Mouse (Mus musculus) 416B (cell line): ENCODE data around the gene Ablim2.

Source experiments
- DNase-seq: peaks from one replicate; pipeline ENCODE4 v3.0.0; 2011; ENCODE audit warnings: low read depth

Ablim2 gene

DNA sequence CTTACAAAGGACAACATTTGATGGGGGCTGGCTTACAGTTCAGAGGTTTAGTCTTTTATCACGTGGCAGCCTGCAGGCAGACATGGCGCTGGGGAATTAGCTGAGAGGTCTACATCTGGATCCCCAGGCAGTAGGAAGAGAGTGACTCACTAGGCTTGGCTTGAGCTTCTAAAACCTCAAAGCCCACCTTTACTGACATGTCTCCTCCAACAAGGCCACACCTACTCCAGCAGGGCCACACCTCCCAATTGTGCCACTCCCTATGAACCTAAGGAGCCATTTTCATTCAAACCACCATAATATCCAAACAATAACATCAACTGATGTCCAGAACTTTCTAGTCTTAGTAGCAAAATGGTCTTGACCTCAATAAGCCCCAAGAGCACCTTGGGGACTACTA lies 12.6 kb downstream of the Ablim2 start:
- no peak for DNase-seq

DNA sequence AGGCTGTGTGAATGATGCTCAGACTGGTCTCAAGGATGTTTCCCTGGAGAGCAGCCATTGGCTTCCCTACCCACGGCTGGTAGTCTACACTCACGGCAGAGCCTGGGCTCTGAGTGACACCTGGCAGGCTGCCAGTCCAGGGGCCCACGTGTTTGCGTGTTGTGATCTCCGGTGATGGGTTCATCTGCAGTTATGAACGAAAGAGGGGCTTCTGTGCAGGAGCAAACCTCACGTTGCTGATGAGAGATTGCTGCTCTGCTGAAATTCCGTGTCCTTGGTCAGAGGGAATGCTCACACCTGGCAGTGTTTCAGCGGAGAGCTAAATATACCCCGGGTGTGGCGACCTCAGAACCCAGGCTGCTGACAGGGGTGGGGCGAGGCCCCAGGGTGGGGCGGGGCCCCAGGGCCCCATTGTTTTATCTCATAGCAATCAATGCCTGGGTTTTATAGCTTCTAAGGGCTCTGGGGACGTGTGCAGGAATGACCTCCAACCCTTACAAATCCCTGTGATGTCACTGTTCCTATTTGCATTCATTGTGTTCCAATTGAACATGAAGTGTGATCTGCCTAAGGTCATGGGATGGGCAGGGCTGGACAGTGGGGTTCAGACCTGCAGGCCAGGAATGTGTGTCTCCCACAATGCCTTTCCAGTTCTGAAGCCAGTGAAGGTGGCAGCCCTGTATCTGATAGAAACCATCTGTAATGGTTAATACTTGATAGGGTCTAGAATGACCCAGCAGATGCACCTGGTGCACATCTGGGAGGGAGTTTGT lies 13.4 kb downstream of the Ablim2 start:
- no peak for DNase-seq

DNA sequence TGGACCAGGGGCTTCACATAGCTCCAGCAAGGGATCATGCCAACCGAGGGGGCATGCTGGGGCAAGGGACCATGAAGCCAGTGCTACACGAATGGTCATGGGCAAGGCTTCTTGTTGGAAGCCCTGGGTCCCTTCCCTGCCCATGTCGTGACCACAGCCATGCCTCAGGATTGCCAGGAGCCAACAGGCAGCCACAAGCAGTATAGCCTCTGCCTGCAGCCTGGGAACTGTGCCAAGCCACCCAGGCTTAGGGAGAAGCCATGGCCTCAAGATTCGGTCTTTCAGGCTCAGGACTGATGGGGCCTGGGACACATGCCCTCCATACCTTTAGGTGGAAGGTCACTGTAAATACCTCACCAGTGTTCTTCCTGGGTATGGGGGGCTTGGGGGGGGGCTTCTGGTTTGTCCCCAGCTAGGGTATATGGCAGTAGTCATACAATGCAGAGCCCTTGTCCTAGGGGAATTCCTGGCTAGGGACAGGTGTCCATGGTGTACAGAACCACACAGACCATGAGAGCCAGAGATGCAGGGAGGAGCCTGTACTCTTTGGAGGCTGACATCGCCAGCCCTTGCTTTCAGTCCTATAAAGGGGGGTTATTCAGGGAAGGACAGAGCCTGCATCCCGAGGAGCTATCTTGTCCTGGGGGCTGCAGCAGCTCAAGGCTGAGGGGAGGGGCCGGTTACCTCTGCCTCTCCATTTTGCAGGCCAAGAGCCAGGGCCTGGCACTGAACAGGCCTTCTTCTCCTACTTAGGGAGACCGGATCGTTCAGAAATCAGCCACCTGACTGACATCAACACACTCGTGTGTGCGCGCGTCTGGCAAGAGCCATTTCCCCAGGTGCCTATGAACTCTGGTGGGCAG lies 15.8 kb downstream of the Ablim2 start:
- DNase-seq, result peak; percentile 4

DNA sequence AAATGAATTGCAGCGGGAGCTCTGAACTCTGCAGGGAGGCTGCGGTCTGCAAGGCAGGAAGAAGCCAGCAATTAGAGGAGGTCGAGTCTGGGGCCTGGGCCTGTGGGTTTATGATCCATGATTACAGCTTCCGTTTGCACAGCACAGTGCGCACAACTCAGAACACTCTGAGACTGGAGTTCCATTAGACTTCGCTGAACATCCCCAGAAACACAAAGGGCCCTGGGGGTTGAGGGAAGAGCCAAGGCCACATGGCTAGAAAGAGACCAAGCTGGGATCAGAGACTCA lies 16.4 kb downstream of the Ablim2 start:
- DNase-seq, result no peak

DNA sequence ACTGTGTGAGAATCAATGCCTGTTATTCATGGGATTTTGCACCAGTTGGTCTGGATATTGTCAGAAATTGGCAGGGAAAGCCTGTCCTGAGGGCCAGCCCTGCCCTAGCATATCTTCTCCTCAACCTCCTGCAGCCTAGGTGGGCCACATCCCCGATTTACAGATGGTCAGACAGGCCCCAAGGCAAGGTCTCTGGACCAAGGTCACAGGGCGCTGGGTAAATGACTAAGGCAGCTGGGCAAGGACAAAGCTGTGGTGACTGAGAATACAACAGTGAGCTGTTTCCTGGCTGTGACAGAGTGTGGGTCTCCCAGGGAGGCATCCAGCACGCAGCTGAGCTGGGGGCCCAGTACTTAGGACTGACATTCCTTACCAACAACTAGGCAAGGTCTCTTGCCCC lies 23.4 kb downstream of the Ablim2 start:
- no peak for DNase-seq

DNA sequence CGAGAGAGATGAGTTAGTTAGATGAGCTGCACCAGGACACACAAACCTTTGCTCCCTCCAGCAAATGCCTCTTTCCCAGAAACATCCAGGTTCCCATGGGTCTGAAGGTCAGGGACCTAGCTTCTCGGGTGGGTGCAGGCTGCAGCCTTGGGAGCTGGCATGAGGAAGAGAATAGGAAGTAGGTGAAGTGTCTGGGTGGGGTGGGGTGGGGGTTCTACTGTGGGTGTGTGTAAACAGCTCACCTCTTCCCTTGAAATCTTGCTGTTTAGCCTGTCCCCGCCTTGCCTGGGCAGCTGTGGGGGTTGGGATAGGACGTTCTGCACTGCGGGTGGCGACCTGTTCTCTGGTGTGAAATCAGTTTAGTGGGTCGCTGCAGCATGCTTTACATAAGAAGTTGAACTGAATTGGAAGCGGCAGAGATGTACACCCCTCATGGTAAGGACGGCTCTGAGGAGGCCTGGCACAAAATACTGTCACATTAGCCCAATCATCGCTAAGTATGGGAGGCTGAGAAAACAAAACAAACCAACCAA lies 25.0 kb downstream of the Ablim2 start:
- no peak for DNase-seq

DNA sequence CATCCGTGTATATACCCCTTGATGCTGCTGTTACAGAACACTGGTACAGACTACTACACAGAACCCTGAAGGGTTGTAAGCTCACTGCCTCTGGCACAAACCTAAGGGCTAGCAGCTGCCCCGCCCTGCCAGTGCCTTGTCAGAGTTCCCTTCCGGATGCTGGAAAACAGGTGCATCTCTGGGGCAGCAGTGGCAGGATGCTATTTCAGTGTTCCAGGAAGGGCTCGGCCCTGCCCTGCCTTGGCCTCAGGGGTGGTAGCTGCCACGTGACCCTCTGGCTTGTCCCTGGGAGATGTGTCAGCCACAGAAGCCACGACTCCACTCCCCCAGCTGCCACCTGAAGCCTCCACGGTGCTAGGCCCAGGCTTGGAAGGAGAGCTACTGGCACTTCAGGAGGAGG lies 28.2 kb downstream of the Ablim2 start:
- no peak for DNase-seq

DNA sequence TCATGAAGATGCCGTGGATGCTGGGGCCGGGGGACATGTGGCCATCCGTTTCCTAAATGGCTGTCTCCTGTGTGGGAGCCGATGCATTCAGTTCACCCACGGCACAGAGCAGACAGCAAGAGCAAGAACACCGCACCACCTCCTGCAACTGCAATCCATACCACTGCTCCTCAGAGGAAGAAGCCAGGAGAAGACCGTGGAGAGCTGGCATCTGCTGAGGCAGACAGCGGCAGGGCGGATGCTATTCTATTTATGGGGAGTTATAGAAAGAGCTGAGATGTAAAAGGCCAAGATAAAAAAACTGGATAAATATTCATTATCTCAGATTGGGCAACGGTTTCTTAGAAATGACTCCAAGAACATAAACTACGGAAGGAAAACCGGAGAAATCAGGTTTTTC lies 30.2 kb downstream of the Ablim2 start:
- no peak for DNase-seq

DNA sequence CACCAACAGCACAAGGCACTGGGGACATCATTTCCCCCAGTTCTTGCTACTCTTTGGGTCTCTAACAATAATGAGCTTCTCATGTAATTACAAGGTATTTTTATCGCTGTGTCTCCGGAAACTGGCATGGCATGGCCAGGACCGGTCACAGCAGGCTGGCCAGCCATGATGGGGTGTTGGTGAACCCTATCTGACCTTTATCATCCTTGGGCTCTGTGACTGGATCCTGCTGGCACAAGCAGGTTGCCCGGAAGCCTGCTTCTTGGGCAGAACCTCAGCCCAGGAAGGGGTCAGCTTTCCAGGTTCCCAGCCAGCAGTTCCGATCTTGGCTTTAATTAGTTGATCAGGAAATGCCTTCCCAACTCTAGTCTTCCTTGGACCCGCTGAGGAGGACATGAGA lies 31.0 kb downstream of the Ablim2 start:
- DNase-seq, result no peak

DNA sequence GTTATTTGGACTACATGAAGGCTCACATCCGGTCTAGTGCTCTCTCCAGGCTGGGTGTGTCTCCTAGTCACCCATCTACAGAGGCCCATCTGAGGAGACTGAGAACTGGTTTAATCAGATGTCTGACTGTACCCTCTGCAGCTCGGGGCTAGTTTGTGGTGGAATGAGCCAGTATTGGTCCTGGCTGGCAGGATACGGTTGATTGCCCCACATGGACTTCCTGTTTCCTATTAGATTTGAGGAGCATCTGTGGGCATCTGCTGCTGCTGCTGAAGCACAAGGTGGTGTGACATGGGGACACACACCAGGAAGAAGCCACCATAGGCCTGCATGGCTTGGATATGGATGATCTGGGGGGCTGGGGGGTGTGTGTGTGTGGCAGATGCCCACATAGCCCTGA lies 32.0 kb downstream of the Ablim2 start:
- DNase-seq, result peak; percentile 77

DNA sequence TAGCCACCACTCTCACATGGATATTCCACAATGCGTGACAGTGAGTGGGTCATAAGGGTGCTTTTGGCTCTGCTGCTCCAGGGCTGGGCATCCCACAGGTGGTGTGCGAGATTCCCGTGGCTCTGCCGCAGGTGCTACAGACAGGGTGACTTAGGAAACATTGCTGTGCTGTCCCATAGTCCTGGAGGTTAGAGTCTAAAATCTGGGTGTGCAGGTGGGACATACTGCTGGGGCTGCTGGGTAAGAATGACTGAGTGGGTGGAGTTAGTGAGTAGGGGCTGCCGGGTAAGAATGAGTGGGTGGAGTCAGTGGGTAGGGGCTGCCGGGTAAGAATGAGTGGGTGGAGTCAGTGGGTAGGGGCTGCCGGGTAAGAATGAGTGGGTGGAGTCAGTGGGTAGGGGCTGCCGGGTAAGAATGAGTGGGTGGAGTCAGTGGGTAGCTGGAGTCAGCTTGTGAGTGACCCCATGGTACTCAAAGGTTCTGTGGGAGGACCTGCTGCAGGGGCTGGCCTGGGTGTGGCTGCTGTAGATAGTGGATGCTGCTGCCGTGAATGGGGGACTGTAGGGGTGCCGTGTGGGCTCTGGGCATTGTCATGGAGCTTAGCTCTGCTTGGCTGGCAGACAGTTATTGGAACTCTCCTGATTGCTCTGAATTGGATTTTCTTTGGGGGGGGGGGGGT lies 32.8 kb downstream of the Ablim2 start:
- DNase-seq, result peak; percentile 7

DNA sequence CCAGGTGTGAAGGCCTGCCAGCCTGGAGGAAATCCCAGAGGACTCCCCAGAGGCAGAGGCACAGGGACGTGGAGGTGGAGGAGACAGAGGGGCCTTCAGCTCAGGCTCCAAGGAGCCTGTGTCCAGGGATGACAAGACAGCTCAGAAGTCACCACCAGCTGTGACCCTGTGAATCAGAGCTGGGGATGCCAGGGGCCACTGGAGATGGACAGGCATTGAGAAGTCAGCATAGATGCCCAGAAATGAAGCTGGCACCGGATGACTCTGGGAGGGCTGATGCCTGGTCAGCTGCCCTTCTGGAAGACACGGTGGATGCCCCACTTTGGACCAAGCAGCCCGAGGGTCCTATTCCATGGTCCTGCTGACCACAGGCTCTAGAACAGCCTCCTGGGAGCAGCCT lies 36.3 kb downstream of the Ablim2 start:
- no peak for DNase-seq

DNA sequence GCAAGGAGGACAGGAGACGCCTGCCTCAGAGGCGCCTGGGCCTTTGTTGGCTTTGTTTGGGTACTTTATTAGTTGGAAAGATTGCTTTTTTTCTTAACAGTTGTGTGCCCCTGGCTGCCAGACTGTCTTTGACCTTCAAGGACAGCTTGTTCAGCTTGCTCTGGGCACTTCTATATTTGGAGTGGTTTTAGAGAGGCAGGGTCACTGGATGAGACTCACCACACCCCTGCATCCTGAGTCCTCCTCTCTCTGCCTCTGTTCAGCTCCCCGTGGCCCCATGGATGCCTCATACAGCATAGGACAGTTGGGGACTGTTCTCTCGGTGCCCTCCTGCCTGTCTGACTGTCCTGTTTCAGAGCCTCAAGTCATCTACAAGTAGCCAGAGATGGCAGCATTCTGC lies 37.3 kb downstream of the Ablim2 start:
- no peak for DNase-seq

DNA sequence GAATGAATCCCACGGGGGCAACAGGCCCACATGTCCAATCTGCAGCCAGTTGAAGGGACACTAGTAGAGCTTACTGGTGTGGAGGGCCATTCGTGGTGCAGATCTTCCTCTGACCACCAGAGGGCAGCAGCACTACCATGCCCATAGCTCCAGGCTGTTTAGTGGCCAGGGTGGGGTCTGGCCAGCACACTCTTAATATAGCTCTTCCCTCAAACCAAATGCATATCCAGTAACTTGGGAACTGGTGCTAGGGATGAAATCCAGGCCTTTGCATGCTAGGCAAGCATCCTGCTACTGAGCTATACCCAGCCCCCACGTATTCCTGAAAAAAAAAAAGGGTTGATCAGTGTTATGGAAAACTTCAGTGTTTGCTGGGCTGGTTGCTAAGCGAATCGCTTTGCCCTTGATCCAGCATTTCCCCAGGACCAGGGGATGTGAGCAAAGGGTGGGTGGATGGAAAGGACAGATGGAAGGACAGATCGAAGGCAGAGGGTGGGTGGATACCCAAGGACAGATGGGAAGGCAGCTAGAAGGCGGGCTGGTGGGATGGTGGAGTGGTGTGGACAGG lies 37.9 kb downstream of the Ablim2 start:
- DNase-seq, result peak; percentile 61

DNA sequence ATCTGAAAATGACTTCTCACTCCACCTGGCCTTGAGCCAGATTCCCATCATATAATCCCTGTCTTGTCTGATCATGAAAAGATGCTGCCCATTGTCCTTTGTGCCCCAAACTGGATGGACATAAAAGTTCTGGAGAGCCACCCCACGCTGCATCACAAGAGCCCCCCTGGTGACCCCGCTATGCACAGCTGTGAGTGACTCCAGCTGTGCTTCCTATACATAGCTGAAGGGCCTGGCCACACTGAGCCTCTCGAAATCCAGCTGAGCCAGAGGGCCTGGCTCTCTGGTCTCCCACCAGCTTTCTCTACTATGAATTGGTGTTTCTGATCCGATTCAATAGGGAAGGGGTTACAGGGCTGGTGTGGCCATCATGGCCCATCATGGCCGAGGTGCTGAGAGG lies 38.5 kb downstream of the Ablim2 start:
- DNase-seq, result no peak

DNA sequence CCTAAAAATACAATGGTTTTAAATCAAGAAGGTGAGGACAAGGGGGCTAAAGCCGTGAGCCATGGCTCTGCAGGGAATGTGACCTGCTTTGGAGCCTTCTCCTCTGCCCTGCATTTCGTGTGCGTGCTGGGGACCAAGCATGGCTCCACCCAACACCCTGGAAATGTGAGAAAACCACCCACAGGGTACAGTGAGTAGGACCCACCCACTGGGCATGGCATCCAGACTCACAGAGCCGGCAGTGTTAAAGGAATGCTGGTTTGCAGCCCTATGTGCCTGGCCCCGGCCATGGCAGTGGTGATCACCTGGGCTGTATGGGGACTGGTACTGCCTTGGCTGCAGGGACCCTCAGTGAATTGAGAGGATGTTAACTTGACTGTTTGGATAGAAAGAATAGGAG lies 41.4 kb downstream of the Ablim2 start:
- DNase-seq, result no peak

DNA sequence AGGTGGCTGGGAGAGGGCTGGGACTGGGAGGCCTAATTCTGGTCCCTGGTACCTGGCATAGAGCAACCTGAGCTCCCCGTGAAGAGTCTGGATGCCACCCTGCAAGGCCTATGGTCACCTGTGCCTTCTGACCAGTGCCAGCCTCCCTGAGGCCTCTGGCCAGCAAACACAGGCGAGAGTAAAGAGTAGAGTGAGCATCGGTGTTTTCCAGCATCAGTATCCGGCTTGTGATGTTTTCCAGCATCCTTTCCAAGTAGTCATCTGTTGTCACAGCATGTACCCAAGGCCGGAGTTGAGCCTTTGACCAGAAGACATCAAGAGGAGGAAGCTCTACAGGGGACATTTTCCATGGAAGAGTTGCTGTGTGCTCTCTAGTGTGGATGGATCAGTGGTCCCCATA lies 45.7 kb downstream of the Ablim2 start:
- no peak for DNase-seq

DNA sequence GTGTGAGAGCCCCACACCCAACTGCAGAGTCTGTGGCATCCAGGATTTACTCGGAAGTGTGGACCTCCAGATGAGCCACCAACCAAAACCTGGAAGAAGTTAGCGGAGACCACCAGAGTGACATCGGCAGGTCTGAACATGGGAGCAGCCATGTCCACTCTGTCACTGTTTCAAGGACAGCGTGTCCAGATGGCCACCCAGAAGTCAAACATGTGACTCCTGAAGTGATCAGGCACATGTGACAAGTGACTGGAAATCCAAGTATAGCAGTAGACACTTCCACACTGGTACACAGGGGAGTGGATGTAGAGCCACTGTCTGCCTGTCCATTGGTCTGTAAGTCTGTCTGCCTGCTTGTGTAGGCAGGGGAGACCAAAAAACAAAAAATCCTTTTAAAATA lies 47.0 kb downstream of the Ablim2 start:
- DNase-seq, result no peak

DNA sequence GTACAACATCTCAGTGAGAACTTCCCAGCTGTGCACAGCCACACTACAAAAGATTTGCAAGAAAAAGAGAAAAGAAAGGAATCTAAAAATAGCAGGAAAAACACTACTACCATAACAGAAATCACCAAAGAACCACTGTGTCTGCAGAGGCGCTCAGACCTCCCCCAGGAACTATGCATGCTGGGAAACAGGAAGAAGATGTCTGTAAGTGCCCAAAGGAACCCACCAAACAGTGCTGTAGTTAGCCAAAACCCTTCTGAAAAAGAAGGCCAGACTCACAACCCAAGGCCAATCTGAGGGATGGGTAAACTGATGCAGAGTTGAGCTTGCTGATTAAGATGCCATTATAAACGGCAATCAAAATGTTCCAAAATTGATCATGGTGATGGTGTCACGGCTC lies 47.5 kb downstream of the Ablim2 start:
- no peak for DNase-seq

DNA sequence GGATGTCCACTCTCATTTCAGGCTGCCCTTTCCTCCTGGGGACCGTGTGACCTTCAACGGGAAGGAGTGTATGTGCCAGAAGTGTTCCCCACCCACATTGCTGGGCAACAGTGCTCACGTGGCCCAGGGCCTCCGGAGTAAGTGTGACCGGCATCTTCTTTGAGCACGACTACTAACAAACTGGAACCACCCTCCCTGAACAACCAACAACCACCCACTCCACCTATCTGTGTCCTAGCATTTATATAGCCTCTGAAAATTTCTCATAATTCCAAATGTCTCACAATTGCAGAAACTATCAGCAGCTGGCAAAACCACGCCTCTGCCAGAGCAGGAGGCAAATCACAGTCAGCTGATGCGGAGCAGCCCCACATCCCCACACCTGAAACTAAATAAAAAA lies 49.3 kb downstream of the Ablim2 start:
- no peak for DNase-seq

DNA sequence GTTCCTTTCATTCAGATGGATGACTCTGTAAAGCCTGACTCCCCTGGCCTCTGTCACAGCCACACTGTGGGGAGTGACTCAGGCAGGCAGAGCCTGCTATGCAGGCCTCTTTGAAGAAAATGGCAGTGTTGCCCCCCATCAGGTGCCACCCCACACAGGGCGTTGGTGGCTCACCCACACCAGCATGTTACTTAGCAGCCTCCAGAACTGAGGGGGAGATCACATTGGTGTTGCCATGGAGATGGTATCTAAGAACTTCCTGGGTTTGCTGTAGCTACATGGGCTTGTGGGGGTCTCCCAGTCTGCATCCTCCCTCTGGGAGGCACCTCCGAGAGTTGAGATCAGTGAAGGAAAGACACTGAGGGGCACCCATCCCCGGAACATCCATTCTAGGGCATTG lies 52.8 kb downstream of the Ablim2 start:
- no peak for DNase-seq

DNA sequence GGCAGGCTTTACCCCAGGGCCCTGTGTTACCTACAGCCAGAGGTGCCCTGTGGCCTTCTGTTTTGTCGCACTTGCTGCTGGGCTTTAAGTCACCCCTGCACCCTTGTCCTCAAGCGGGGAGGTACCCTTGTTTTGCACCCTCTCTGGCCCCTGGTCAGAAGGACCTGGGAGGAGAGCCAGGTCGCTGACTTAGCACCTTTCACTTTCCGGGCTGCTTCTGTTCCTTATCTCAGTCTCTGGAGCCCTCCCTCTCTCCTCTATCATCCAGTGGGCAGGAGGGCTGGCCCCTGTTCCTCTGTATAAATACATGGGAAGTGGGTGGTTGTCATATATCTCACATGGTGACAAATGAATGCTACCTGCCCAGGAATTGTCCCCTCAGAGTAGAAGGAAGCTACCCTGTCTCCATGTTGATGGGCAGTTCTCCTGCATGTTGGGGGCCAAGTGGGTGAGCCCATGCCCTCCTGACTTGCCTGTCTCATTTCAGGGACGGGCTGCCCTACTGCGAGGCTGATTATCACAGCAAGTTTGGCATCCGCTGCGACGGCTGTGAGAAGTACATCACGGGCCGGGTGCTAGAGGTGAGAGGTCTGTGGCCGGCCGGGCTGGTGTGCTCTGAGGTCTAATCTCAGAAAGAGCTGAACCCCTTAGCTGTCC lies 54.1 kb downstream of the Ablim2 start:
- DNase-seq, result no peak
